Comparison of ENCODE assay signal across 8 mouse cellular contexts in the genomic region with DNA sequence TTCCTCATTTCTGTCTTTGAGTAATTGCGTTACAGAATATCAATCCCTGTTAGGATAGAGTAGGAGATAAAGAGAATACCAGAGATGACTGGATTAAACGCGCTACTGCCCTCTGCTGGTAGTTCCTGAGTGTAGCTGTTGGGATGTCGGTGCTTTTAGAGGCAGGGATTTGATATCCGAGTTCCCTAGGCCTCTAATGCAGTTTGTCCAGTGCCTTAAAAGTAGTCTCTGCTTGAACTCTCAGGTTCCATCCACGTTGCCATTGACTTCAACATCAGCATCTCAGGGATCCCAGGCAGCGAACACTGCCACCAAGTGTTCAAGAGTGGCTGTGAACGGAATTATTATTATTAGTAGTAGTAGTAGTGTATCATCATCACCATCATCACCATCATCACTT. TPM values are rescaled to one million over a fixed set of nuclear protein-coding genes. Genes with fewer than 3 reads are reported as not detected.
A peak's percentile ranks its signal among the peaks of the same experiment; 100 is the strongest.
DNase-seq lines count a peak whose midpoint lies in the region.

No protein-coding gene starts in this region.

- DNase-seq in A20 (ENCODE audit: low read depth, low spot score) (peak; percentile 59), R1 (ENCODE audit: low read depth, low spot score) (peak; percentile 76)
- DNase-seq in cerebellum, postnatal 14 days = peak; percentile 82 to 89
- peak; percentile 77 for DNase-seq in gastrocnemius, postnatal 10 days
- DNase-seq in kidney, postnatal 4 days = peak; percentile 86 to 89
- peak; percentile 39 to 53 for DNase-seq in lung, adult 18-20 months
- peak; percentile 20 for DNase-seq in ovary, adult 18-20 months (ENCODE audit: low spot score)
- DNase-seq in thymus, postnatal 25 days = peak; percentile 58

RNA-seq across cellular contexts. Expression of gene Rd3l, which starts 20.1 kb away (rescaled TPM):
- total RNA-seq in gastrocnemius, postnatal 10 days (2021) = not detected

RNA-seq across cellular contexts. Expression of gene Tdrd9, which starts 29.9 kb away (rescaled TPM):
- total RNA-seq in gastrocnemius, postnatal 10 days (2021) = under 1 TPM; 0.36 to 0.59 TPM

RNA-seq across cellular contexts. Expression of gene Atp5mpl, which starts 34.4 kb away (rescaled TPM):
- total RNA-seq in gastrocnemius, postnatal 10 days (2021) = 100 to 1,000 TPM; 846 to 916 TPM

Comparison
In these comparisons a context has a peak if more than half of its experiments do, and no peak if none do; other contexts are left out.
1. Peak in every context shown above with its lines: DNase-seq.
2. DNase-seq: peak in every context shown above with its lines; median percentile 88 in kidney, postnatal 4 days; 86 in cerebellum, postnatal 14 days; 77 in gastrocnemius, postnatal 10 days; 76 in R1; 59 in A20; 58 in thymus, postnatal 25 days; 46 in lung, adult 18-20 months; 20 in ovary, adult 18-20 months.